Mouse (Mus musculus) ovary, adult 18-20 months (tissue): Measurements from ENCODE around the gene Jakmip3.

Experiments
- DNase-seq: peaks from one replicate; pipeline ENCODE4 v3.0.0; 2022; ENCODE audit warnings: low spot score, mixed read lengths

Gene Jakmip3

GRCm38 (mm10) chr7:138947741-138948140 is 7.2 kb downstream of the Jakmip3 start:
- no peak for DNase-seq

GRCm38 (mm10) chr7:138948309-138948708 is 7.8 kb downstream of the Jakmip3 start:
- DNase-seq, result no peak

- no peak for DNase-seq
Observed at GRCm38 (mm10) chr7:138955787-138956186, 15.3 kb downstream of the Jakmip3 start.

- DNase-seq, result no peak
Observed at GRCm38 (mm10) chr7:138957106-138957505, 16.6 kb downstream of the Jakmip3 start.

GRCm38 (mm10) chr7:138959747-138960146 is 19.2 kb downstream of the Jakmip3 start:
- no peak for DNase-seq

GRCm38 (mm10) chr7:138963756-138964155 is 23.2 kb downstream of the Jakmip3 start:
- no peak for DNase-seq

GRCm38 (mm10) chr7:138968010-138968620 is 27.6 kb downstream of the Jakmip3 start:
- no peak for DNase-seq

GRCm38 (mm10) chr7:138977510-138977909 is 37.0 kb downstream of the Jakmip3 start:
- no peak for DNase-seq

GRCm38 (mm10) chr7:138984576-138984975 is 44.0 kb downstream of the Jakmip3 start:
- no peak for DNase-seq

- no peak for DNase-seq
Observed at GRCm38 (mm10) chr7:138989156-138989555, 48.6 kb downstream of the Jakmip3 start.

- DNase-seq, result no peak
Observed at GRCm38 (mm10) chr7:139002692-139003091, 62.2 kb downstream of the Jakmip3 start.

- DNase-seq, result no peak
Observed at GRCm38 (mm10) chr7:139003250-139003649, 62.7 kb downstream of the Jakmip3 start.

GRCm38 (mm10) chr7:139009786-139010502 is 69.4 kb downstream of the Jakmip3 start:
- DNase-seq, result no peak

GRCm38 (mm10) chr7:139011027-139011426 is 70.5 kb downstream of the Jakmip3 start:
- no peak for DNase-seq

GRCm38 (mm10) chr7:139011586-139011985 is 71.1 kb downstream of the Jakmip3 start:
- DNase-seq, result no peak

- DNase-seq, result no peak
Observed at GRCm38 (mm10) chr7:139012767-139013369, 72.3 kb downstream of the Jakmip3 start.

- DNase-seq, result no peak
Observed at GRCm38 (mm10) chr7:139015143-139015542, 74.6 kb downstream of the Jakmip3 start.

- DNase-seq, result no peak
Observed at GRCm38 (mm10) chr7:139016288-139016687, 75.8 kb downstream of the Jakmip3 start.

GRCm38 (mm10) chr7:139017249-139017903 is 76.8 kb downstream of the Jakmip3 start:
- no peak for DNase-seq

GRCm38 (mm10) chr7:139020884-139021283 is 80.4 kb downstream of the Jakmip3 start:
- no peak for DNase-seq

GRCm38 (mm10) chr7:139021326-139021725 is 80.8 kb downstream of the Jakmip3 start:
- DNase-seq, result peak; percentile 83

- no peak for DNase-seq
Observed at GRCm38 (mm10) chr7:139027136-139027535, 86.6 kb downstream of the Jakmip3 start.

- no peak for DNase-seq
Observed at GRCm38 (mm10) chr7:139031215-139031614, 90.7 kb downstream of the Jakmip3 start.
